Mouse (Mus musculus) liver, embryonic 14.5 days (tissue): Measurements from ENCODE around the gene Tmem229b. TPM values are rescaled to one million over a fixed set of nuclear protein-coding genes. Genes with fewer than 3 reads are reported as not detected.
"Not testable (repeated sequence)": the region's sequence is repeated elsewhere in the genome, so short reads cannot be mapped to it uniquely, and the experiment has no call there.

ENCODE experiments used
- ATAC-seq: fragments of 200-750 bp; cut with Nextera tagmentation; 2 replicates; pipeline ENCODE4 v1.8.0; 2017; ENCODE audit warnings: moderate number of reproducible peaks, mild to moderate bottlenecking, moderate library complexity; ENCODE audit not compliant: insufficient read depth
- DNase-seq, 3 experiments: peaks; one replicate each; pipeline ENCODE4 v3.0.0-alpha.2; 2012 to 2013; ENCODE audit warnings: low read depth in 3 of 3, low spot score in 3 of 3
- H3K27ac ChIP-seq: fragments of 300-500 bp; sonication (generic); 2 replicates; pipeline ENCODE4 v1.5.1; 2014; ENCODE audit warnings: moderate library complexity, mild to moderate bottlenecking, control low read depth, inconsistent platforms
- H3K27me3 ChIP-seq: fragments of 300-500 bp; sonication (generic); 2 replicates; pipeline ENCODE4 v1.6.1; 2014; ENCODE audit warnings: mild to moderate bottlenecking, low read length, moderate library complexity; ENCODE audit not compliant: control insufficient read depth, insufficient read depth
- H3K36me3 ChIP-seq: fragments of 300-500 bp; sonication (generic); replicated peaks from 2 replicates; pipeline ENCODE4 v1.6.1; 2014; ENCODE audit warnings: low read depth; ENCODE audit not compliant: control insufficient read depth, insufficient read depth
- H3K4me1 ChIP-seq, 2 experiments: fragments of 200-500 bp in 1 of 2; fragments of 300-500 bp in 1 of 2; sonication (generic) in 1 of 2; replicated peaks; 2 replicates each; pipeline ENCODE4 v1.6.1; 2012 to 2014; ENCODE audit warnings: antibody characterized with exemption in 1 of 2, inconsistent platforms in 1 of 2, low read length in 1 of 2; ENCODE audit not compliant: control insufficient read depth in 2 of 2, insufficient read depth in 2 of 2
- H3K4me2 ChIP-seq: fragments of 300-500 bp; sonication (generic); 2 replicates; pipeline ENCODE4 v1.6.1; 2014; ENCODE audit warnings: low read depth, mild to moderate bottlenecking, control low read depth, moderate library complexity
- H3K4me3 ChIP-seq, 2 experiments: fragments of 200-500 bp in 1 of 2; fragments of 300-500 bp in 1 of 2; sonication (generic) in 1 of 2; 2 replicates each; pipeline ENCODE4 v1.5.1; 2012 to 2014; ENCODE audit warnings: low read depth in 2 of 2, low read length in 2 of 2, mild to moderate bottlenecking in 2 of 2, control low read depth in 1 of 2, inconsistent platforms in 1 of 2, moderate library complexity in 1 of 2; ENCODE audit not compliant: insufficient read depth in 1 of 2
- H3K9ac ChIP-seq: fragments of 300-500 bp; sonication (generic); replicated peaks from 2 replicates; pipeline ENCODE4 v1.6.1; 2014; ENCODE audit warnings: mild to moderate bottlenecking, control low read depth, moderate library complexity
- H3K9me3 ChIP-seq: fragments of 300-500 bp; sonication (generic); 2 replicates; pipeline ENCODE4 v1.6.1; 2016; ENCODE audit warnings: low read length, mixed read lengths; ENCODE audit not compliant: control insufficient read depth
- CTCF ChIP-seq: IDR thresholded peaks from 2 replicates; pipeline ENCODE4 v1.5.1; 2016; ENCODE audit warnings: antibody characterized with exemption, low read depth, control low read depth
- EP300 ChIP-seq: IDR thresholded peaks from 2 replicates; pipeline ENCODE4 v1.6.1; 2016; ENCODE audit warnings: antibody characterized with exemption, low read depth
- WGBS: fragments of 180-500 bp; shearing (Covaris S2); extraction: QIAGEN DNeasy Blood & Tissue Kit; methylation state at CpG from one replicate; pipeline ENCODE4 v1.1.7; 2014; ENCODE audit not compliant: insufficient replicate concordance; 5-methylcytosine and 5-hydroxymethylcytosine counted together
- polyA plus RNA-seq, 2 experiments: library from polyadenylated mRNA; depleted of rRNA in 1 of 2; stranded (reverse) in 1 of 2; unstranded in 1 of 2; fragments of >200 nt; fragmentation: Nextera tagmentation in 1 of 2; extraction: Ambion mirVana in 1 of 2; gene quantifications; 2 replicates each; pipeline versions ENCODE4 v1.2.1 to v1.2.3; 2012 to 2014

The Tmem229b gene
- polyA plus RNA-seq, 2 experiments = 2.0 to 2.4 TPM

DNA sequence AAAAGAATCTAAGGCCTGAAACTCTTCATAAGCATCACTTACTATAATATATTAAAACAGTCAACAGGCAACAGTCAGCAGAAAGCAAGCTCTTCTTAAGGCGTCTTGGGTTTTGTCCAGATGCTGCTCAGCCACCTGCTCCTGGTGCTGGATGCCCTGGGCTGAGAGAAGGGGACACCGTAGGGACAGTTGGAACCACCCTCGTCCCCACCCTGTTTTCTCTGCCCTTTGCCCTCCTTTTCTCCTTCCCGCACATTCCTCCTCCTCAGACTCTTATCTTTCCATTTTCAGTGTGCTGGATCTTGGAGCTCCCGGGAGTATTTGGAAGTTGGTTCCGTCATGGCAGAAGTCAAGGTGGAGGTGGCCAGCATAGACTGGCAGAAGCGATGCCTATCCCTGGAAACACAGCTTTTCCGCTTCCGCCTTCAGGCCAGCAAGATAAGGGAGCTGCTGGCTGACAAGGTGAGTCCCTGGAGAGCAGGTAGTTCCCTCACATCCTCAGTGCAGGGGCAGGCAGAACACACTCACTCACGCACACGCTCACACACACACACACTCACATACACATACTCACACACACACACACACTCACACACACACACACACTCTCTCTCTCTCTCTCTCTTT is 32.9 kb upstream of the Tmem229b start:
- no peak overlapping the region for H3K27ac ChIP-seq
- peaks cover 0 to 4% of the 10 kb centered on the region in 2 experiments; a peak in 1 of 4 replicates for H3K4me1 ChIP-seq

DNA sequence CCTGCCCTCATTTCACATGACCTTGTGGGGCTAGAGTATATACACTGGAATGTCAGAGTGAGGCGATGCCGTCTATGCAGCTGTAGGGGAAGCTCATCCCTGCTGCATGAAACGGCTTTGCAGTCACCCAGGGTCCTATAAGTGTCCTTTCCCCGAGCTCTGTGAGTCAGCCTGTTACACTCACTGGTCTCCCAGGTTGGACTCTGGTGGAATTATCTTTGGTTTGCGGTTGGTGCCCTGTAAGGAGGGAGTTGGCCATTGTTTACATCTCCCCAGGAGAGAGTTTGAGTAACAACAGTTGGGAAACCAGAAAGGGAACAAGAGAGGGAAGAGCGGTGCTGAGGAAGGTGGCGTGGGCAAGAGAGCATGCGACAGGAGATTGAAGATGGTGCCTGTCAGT is 32.3 kb upstream of the Tmem229b start:
- H3K27ac ChIP-seq = no peak overlapping the region
- H3K4me1 ChIP-seq = peaks cover 0 to 4% of the 10 kb centered on the region in 2 experiments; a peak in 1 of 4 replicates
- H3K4me2 ChIP-seq = no peak overlapping the region
- no peaks in the 10 kb centered on the region for H3K9me3 ChIP-seq
- no peaks in the 10 kb centered on the region for H3K36me3 ChIP-seq
- no peaks in the 10 kb centered on the region for H3K27me3 ChIP-seq
- TF ChIP-seq EP300 (no peak), CTCF (no peak)
- 58% methylated on average over 8 of the region's 8 CpGs for WGBS
- DNase-seq (no peak), ATAC-seq (no peak)
- no peak overlapping the region for H3K9ac ChIP-seq
- H3K4me3 ChIP-seq = no peak overlapping the region

More for the DNA sequence above, 32.9 kb upstream of the Tmem229b start:
- Histone ChIP-seq H3K36me3 (no peaks in the 10 kb centered on the region), H3K4me2 (no peak overlapping the region), H3K27me3 (no peaks in the 10 kb centered on the region), H3K4me3 (no peak overlapping the region), H3K9ac (no peak overlapping the region), H3K9me3 (no peaks in the 10 kb centered on the region)
- DNase-seq = no peak
- no peak for ATAC-seq
- TF ChIP-seq CTCF = no peak
- no peak for TF ChIP-seq EP300
- WGBS = 69% methylated on average over 11 of the region's 11 CpGs

DNA sequence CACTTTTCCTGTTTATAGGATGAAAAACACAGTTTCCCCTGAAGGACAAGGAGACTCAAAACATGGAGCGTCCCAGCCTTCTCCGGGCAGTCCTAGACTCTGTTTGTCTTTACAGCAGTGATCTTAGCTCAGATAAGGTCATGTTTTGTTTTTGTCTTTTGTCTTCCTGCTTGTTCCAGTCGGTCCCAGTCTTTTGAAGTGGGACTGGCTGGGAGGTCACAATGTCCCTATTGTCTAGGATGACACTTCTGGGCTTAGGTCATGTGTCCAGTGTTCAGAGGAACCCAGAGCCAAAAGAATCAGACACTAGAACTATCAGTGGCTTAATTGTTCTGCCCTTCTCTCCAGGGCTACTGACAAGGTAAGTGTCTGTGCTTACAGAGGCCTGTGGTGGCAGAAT is 27.9 kb upstream of the Tmem229b start:
- no peaks in the 10 kb centered on the region for H3K36me3 ChIP-seq
- ATAC-seq (no peak), DNase-seq (no peak)
- H3K4me2 ChIP-seq = no peak overlapping the region
- no peaks in the 10 kb centered on the region for H3K4me1 ChIP-seq
- TF ChIP-seq EP300 = no peak
- H3K4me3 ChIP-seq = no peak overlapping the region
- no peaks in the 10 kb centered on the region for H3K9me3 ChIP-seq
- peaks cover 9% of the 10 kb centered on the region for H3K27me3 ChIP-seq
- no peak overlapping the region for H3K27ac ChIP-seq
- no peak overlapping the region for H3K9ac ChIP-seq
- WGBS = 35% methylated on average over 3 of the region's 3 CpGs

DNA sequence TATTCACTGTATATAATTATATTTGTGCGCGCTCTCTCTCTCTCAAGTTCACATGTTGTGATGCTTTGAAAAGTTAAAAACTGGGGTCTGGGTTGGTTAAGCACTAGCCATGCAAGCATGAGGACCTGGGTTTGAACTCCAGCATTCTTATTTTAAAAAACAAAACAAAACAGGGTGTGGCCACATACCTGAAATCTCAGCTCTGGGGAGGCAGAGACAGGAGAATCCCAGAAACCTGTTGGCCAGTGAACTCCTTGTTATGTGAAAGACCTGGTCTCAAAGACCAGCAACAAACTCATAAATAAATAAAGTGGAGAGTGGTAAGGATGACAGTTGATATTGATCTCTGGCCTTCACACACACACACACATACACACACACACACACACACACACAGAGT is 26.9 kb upstream of the Tmem229b start:
- Histone ChIP-seq H3K4me3 (no peak overlapping the region), H3K4me1 (no peaks in the 10 kb centered on the region), H3K9ac (no peak overlapping the region), H3K27ac (no peak overlapping the region), H3K36me3 (no peaks in the 10 kb centered on the region), H3K27me3 (peaks cover 19% of the 10 kb centered on the region), H3K4me2 (no peak overlapping the region), H3K9me3 (no peaks in the 10 kb centered on the region)
- no peak for ATAC-seq
- DNase-seq = no peak
- no peak for TF ChIP-seq CTCF
- TF ChIP-seq EP300 = no peak
- WGBS = 91% methylated on average over 2 of the region's 2 CpGs

DNA sequence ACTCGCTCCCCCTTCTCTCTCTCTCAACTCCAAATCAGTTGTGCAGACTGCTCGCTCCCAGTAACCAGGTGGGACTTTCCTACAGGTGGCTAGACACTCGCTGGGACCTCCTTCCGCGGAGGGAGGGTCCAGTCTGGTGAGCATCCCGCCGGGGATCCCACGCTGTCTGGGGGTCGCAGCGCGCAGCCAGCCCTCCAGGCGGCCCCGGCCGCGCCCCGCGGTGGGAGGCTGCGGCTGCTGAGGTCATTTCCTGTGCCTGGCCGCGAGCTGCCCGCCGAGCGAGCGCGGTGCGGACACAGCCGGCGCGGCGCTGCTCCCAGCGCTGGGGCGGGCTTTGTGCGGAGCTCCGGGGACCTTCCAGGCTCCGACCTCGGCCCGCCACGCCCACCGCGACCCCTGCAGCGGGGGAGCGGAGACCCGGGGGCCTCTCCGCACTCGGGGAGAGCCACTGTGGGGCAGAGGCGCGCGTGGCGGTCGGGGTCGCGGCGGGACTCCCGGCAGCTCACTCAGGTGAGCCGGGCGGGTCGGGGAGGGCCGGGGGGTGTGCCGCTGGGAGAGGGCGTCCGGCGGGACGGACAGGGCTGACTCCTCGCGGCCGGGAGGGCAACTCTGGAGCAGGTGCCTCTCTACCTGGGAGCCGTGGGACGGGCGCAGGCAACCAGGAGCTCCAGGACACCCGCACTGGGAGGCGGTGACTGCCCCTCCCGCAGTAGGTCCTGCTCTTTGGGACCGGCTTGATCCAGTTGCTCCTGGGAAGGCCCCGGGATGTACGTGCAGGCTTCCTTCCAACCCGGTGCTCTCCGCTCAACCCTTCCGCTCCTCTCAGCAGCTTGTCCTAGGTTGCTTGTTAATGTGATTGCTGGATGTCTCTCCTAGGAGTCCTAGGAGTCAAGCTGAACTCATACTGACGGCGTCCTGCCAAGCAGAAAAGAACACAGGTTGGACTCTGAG is 21.8 kb upstream of the Tmem229b start, which contains the start of gene Plekhh1:
Gene Plekhh1, plus strand, starts transcription at position 253 of the 951 bp plus-strand sequence.
- ATAC-seq (peak; percentile 39; the same call in 1 of the 2 replicates), DNase-seq (no peak)
- Histone ChIP-seq H3K36me3 (no peaks in the 10 kb centered on the region), H3K9ac (no peak within 1 kb of the TSS), H3K4me3 (peak within 1 kb of the TSS; percentile 43 to 58), H3K27me3 (peaks cover 31% of the 10 kb centered on the region), H3K4me2 (peak within 1 kb of the TSS; percentile 73), H3K9me3 (no peaks in the 10 kb centered on the region), H3K27ac (no peak within 1 kb of the TSS), H3K4me1 (no peaks in the 10 kb centered on the region)
- 1% methylated on average over 73 of the region's 80 CpGs for WGBS
- no peak for TF ChIP-seq EP300
- TF ChIP-seq CTCF = no peak

DNA sequence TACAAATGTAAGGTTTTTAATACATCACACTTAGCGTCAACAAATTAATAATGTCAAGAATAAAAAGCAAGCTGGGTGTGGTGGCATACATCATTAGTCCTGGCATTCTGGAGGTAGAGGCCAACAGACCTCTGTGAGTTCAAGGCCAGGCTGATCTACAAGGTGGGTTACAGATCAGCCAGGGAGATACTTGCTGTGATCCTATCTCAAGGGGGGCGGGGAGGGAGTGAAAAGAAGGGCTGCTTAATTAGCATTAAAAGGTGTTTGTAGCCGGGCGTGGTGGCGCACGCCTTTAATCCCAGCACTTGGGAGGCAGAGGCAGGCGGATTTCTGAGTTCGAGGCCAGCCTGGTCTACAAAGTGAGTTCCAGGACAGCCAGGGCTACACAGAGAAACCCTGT is 20.1 kb upstream of the Tmem229b start:
- not testable (repeated sequence) for DNase-seq, ATAC-seq, H3K4me2 ChIP-seq, H3K36me3 ChIP-seq, H3K9ac ChIP-seq, H3K4me3 ChIP-seq, H3K27ac ChIP-seq, H3K4me1 ChIP-seq, H3K9me3 ChIP-seq
- H3K27me3 ChIP-seq = peaks cover 31% of the 10 kb centered on the region
- WGBS = 69% methylated on average over 8 of the region's 8 CpGs
